ENCODE assay signal across 9 mouse cellular contexts in the genomic region with DNA sequence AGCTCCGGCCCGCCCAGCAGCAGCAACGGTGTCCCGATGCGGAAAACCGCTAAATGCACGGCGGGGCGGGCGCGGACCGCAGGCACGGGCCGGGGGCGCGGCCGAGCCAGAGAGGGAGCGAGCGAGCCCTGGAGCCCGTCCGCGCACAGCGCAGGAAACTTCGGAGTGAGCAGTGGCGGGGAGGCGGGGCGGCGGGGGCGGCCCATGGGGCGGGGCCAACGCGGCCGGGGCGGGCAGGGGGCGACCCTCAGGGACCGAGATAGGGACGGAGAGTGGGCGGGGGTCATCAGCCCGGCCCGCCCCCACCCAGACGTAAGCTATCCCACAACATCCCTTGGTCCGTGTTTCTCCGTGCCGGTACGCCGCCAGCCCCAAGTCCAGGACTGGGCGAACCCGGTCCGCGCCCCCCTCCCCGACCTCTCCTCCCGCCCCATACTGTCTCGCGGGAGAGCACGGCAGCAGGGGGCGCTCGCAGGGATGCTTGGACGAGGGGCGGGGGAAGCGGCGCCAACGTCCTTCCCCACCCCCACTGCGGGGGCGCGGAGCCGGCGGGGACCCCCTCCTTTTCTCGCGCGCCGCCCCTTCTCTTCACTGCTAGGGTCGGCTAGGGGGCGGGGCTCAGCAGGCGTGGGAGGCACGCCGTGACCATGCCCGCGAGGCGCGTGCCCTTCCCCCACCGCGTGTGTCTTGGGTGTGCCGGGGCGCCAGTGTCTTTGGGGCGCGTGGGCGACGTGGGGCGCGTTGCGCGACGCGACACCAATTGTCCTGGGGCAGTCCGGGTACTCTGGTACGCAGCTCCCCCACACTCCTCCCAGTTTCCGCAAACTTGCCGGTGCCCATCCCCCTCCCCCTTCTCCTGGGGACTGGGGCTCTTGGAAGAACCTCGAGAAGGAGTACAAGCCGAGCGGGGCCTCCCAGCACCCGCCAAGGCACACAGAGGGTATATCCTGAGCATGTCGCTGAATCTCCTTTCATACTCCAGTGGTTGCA. TPM values are rescaled to one million over a fixed set of nuclear protein-coding genes. Genes with fewer than 3 reads are reported as not detected.
DNase-seq lines count a peak whose midpoint lies in the region; ATAC-seq lines count a peak whose summit lies in the region.
"Had no signal": no experiment of that assay in that cellular context is flagged by ENCODE, and none has a peak within 500 bp of the region (broad histone marks: within the 10 kb centered on the region; RNA-seq: fewer than 3 reads in every experiment).

Gene Cacna1h (minus strand): TSS at position 167 of the 990 bp plus-strand sequence.

- H3K4me1 ChIP-seq in heart, embryonic 10.5 days = peaks cover 78% of the 10 kb centered on the region
- 0 out of 2 replicates have a peak, but pooled peaks cover 5% of the 10 kb centered on the region for H3K4me1 ChIP-seq in liver, embryonic 15.5 days (replicated peaks)

- peak; percentile 92 for DNase-seq in heart, adult 11 months
- no peak for DNase-seq in heart, postnatal 25 days (ENCODE audit: low spot score)
- DNase-seq in embryo, embryonic 10 days (ENCODE audit: low spot score) = peak; percentile 77
- peak; percentile 92 for DNase-seq in heart, embryonic 10.5 days (ENCODE audit: low spot score)
- DNase-seq in kidney, postnatal 25 days = peak; percentile 29 to 48
- DNase-seq in ovary, postnatal 36 days (ENCODE audit: low spot score) = peak; percentile 77
- peak; percentile 46 for DNase-seq in urinary bladder, postnatal 25 days (ENCODE audit: low spot score)

- intact Hi-C loops in heart, postnatal 25 days (cut with DNase I) = no loop called here

- peak within 1 kb of the TSS; percentile 69 for H3K4me2 ChIP-seq in liver, embryonic 15.5 days

- under 1% methylated on average over 75 of the region's 103 CpGs for WGBS in heart, embryonic 10.5 days
- WGBS in liver, embryonic 15.5 days (ENCODE audit: insufficient replicate concordance) = 1% methylated on average over 78 of the region's 103 CpGs

- ATAC-seq in liver, embryonic 15.5 days (ENCODE audit: insufficient read depth) = peak; percentile 58
- ATAC-seq: Patski had no signal

- H3K9ac ChIP-seq in liver, embryonic 15.5 days = 0 out of 2 replicates have a peak within 1 kb of the TSS, but pooled peaks have one; percentile 8

- H3K27me3 ChIP-seq in heart, embryonic 10.5 days (ENCODE audit: insufficient read depth, poor library complexity, severe bottlenecking) = peaks cover 62% of the 10 kb centered on the region
- H3K27me3 ChIP-seq in liver, embryonic 15.5 days = peaks cover 70% of the 10 kb centered on the region

- H3K9me3 ChIP-seq in heart, embryonic 10.5 days = no peaks in the 10 kb centered on the region
- H3K9me3 ChIP-seq in liver, embryonic 15.5 days (replicated peaks) = no peaks in the 10 kb centered on the region

- peaks cover 5% of the 10 kb centered on the region for H3K36me3 ChIP-seq in heart, embryonic 10.5 days
- no peaks in the 10 kb centered on the region for H3K36me3 ChIP-seq in liver, embryonic 15.5 days (replicated peaks)

- peak within 1 kb of the TSS; percentile 87 for H3K4me3 ChIP-seq in heart, embryonic 10.5 days
- H3K4me3 ChIP-seq in liver, embryonic 15.5 days (replicated peaks) = peak within 1 kb of the TSS; percentile 51

- peak within 1 kb of the TSS; percentile 95 for H3K27ac ChIP-seq in heart, embryonic 10.5 days
- H3K27ac ChIP-seq in liver, embryonic 15.5 days (replicated peaks) = no peak within 1 kb of the TSS

RNA-seq across cellular contexts. Expression of gene Cacna1h, which starts in this region (rescaled TPM):
- 1 to 10 TPM; 6.9 to 7.3 TPM for total RNA-seq in heart, postnatal 25 days (2021)
- 11.1 and 11.8 TPM in 2 replicates for polyA plus RNA-seq in heart, embryonic 10.5 days (2016; fragmentation: Nextera tagmentation; extraction: Ambion mirVana)
- polyA plus RNA-seq in liver, embryonic 15.5 days (2015; fragmentation: Nextera tagmentation; extraction: Ambion mirVana) = 0.24 and 0.36 TPM in 2 replicates

Comparison
In these comparisons a context has a peak if more than half of its experiments do, and no peak if none do; other contexts are left out.
1. Peak in ATAC-seq, H3K4me3 ChIP-seq, H3K9ac ChIP-seq and H3K4me2 ChIP-seq in liver, embryonic 15.5 days; RNA of the gene not detected or under 1 TPM.